Mouse (Mus musculus) spleen, adult 18-20 months (tissue): ENCODE measurements around the gene Enox1.

ENCODE experiments used
- DNase-seq, 2 experiments: peaks; one replicate each; pipeline ENCODE4 v3.0.0; 2022; ENCODE audit warnings: mixed read lengths in 2 of 2

Gene Enox1

GRCm38 (mm10) chr14:77716981-77717380, 560.4 kb downstream of the Enox1 start:
- no peak for DNase-seq

GRCm38 (mm10) chr14:77718814-77719213, 562.3 kb downstream of the Enox1 start:
- no peak for DNase-seq

- DNase-seq = no peak
Observed at GRCm38 (mm10) chr14:77738056-77738455, 581.5 kb downstream of the Enox1 start.

- no peak for DNase-seq
Observed at GRCm38 (mm10) chr14:77738751-77739365, 582.3 kb downstream of the Enox1 start.

- DNase-seq = no peak
Observed at GRCm38 (mm10) chr14:77739376-77739775, 582.8 kb downstream of the Enox1 start.

- DNase-seq = no peak
Observed at GRCm38 (mm10) chr14:77744638-77745240, 588.2 kb downstream of the Enox1 start.

- no peak for DNase-seq
Observed at GRCm38 (mm10) chr14:77748920-77749319, 592.4 kb downstream of the Enox1 start.
